Mouse (Mus musculus): Measurements from ENCODE around the gene Gpc6.

The Gpc6 gene

GRCm38 (mm10) chr14:116987341-116987740 lies 62.2 kb downstream of the Gpc6 start:
- no peak for DNase-seq (ENCODE audit: low read depth, low spot score)
- Histone ChIP-seq H3K36me3 (ENCODE audit: control insufficient read depth, insufficient read depth, low read length, poor library complexity, severe bottlenecking) (no peaks in the 10 kb centered on the region), H3K27me3 (ENCODE audit: control insufficient read depth, insufficient read depth, low read length, poor library complexity, severe bottlenecking) (no peaks in the 10 kb centered on the region)

GRCm38 (mm10) chr14:117000376-117000775 lies 75.3 kb downstream of the Gpc6 start:
- no peaks in the 10 kb centered on the region for H3K36me3 ChIP-seq (ENCODE audit: control insufficient read depth, insufficient read depth, low read length, poor library complexity, severe bottlenecking)
- no peaks in the 10 kb centered on the region for H3K27me3 ChIP-seq (ENCODE audit: control insufficient read depth, insufficient read depth, low read length, poor library complexity, severe bottlenecking)
- no peak for DNase-seq (ENCODE audit: low read depth, low spot score)

DNA sequence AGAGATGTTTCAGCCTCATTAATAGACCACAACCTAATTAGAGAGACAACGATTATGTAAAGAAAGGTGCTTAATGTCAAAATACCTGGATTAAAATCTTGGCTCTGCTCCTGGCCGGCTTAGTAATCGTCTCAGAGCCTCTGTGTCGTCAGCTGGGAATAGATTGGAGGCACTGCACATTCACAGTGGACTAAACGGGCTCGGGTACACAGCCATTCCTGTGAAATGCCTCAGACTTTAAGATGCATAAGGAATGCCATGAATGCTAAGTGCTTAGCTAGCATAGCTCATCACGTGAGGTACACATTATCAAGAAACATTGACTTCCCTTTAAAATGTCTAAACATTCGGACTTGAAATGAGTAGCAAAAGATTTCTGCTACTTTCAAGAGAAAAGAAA lies 77.2 kb downstream of the Gpc6 start:
- Histone ChIP-seq H3K27me3 (ENCODE audit: control insufficient read depth, insufficient read depth, low read length, poor library complexity, severe bottlenecking) (no peaks in the 10 kb centered on the region), H3K36me3 (ENCODE audit: control insufficient read depth, insufficient read depth, low read length, poor library complexity, severe bottlenecking) (no peaks in the 10 kb centered on the region)
- DNase-seq (ENCODE audit: low read depth, low spot score), result no peak

- no peak for DNase-seq (ENCODE audit: low read depth, low spot score)
Measured at GRCm38 (mm10) chr14:117008781-117009180, 83.7 kb downstream of the Gpc6 start.

GRCm38 (mm10) chr14:117012969-117013368 lies 87.9 kb downstream of the Gpc6 start:
- no peak for DNase-seq (ENCODE audit: low read depth, low spot score)
- H3K36me3 ChIP-seq (ENCODE audit: control insufficient read depth, insufficient read depth, low read length, poor library complexity, severe bottlenecking), result no peaks in the 10 kb centered on the region
- H3K27me3 ChIP-seq (ENCODE audit: control insufficient read depth, insufficient read depth, low read length, poor library complexity, severe bottlenecking), result no peaks in the 10 kb centered on the region

More at GRCm38 (mm10) chr14:117008781-117009180, 83.7 kb downstream of the Gpc6 start:
- H3K36me3 ChIP-seq (ENCODE audit: control insufficient read depth, insufficient read depth, low read length, poor library complexity, severe bottlenecking), result no peaks in the 10 kb centered on the region
- no peaks in the 10 kb centered on the region for H3K27me3 ChIP-seq (ENCODE audit: control insufficient read depth, insufficient read depth, low read length, poor library complexity, severe bottlenecking)

GRCm38 (mm10) chr14:117013554-117014117 lies 88.5 kb downstream of the Gpc6 start:
- no peaks in the 10 kb centered on the region for H3K27me3 ChIP-seq (ENCODE audit: control insufficient read depth, insufficient read depth, low read length, poor library complexity, severe bottlenecking)
- no peaks in the 10 kb centered on the region for H3K36me3 ChIP-seq (ENCODE audit: control insufficient read depth, insufficient read depth, low read length, poor library complexity, severe bottlenecking)
- no peak for DNase-seq (ENCODE audit: low read depth, low spot score)

DNA sequence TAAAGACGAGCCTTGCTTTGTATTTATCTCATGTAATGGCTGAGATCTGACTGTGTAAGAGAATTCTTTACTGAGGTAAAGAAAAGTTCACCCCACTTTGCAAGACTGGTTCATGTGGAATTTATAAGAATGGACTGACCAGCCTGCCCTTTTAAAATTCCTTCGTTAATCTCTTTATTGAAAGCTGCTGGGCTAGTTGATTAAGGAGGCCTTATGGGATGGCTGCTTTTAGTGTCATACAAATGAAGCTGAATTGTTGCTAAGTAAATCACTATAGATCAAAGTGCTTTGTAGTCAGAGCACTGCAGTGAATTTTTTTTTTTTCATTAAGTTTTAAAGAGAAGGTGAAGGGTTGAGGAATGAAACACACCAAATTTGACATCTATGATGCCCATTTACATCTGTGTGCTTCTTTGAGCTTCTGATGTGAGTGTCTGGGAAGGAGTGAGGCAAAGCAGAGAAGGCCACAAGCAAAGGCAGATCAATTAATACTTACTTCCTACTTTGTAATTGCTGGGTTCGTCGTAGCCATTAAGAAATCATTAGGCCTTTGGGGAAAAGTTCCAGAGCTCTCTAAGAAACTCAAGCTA lies 90.3 kb downstream of the Gpc6 start:
- Histone ChIP-seq H3K36me3 (ENCODE audit: control insufficient read depth, insufficient read depth, low read length, poor library complexity, severe bottlenecking) (no peaks in the 10 kb centered on the region), H3K27me3 (ENCODE audit: control insufficient read depth, insufficient read depth, low read length, poor library complexity, severe bottlenecking) (no peaks in the 10 kb centered on the region)
- DNase-seq (ENCODE audit: low read depth, low spot score), result no peak

DNA sequence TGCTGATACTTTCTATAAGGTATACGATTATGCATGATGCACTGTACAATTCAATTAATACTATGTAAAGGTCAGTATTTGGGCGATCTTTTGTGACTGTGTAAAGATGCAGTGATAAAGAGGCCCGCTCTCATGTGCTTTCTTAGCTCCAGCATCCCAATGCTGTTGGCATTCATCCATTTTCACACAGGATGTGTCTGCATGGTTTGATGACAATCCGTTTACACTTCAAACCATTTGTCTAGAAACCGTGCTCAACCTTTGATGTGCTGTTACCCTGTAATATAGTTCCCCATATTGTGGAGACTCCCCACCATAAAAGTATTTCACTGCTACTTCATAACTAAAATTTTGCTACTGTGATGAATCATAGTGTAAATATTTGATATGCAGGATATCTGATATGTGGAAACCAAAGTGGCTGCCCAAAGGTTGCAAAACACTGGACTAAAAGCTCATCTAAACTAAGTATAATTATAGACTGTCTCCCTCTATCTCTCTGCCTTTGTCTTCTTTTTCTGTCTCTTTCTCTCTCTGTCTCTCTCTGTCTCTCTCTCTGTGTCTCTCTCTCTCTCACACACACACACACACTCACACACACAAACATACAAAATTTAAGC lies 97.2 kb downstream of the Gpc6 start:
- DNase-seq (ENCODE audit: low read depth, low spot score), result no peak
- Histone ChIP-seq H3K36me3 (ENCODE audit: control insufficient read depth, insufficient read depth, low read length, poor library complexity, severe bottlenecking) (no peaks in the 10 kb centered on the region), H3K27me3 (ENCODE audit: control insufficient read depth, insufficient read depth, low read length, poor library complexity, severe bottlenecking) (no peaks in the 10 kb centered on the region)

DNA sequence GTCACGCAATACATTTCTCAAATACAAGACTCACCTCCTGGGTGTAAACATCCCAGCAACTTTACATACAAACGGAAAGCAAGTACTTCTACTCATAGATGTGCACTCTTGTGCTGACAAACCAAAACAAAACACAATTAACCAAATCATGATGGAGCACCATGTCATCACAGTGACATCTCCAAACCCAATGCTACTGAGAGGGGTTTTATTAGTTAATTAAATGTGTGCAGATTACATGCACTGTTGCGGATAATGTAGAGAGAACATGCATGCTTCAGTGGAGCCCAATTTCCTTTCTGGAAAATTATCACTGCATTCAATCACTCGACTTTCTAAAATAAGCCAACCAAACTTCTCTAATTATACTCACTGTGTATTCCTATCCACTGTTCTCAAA lies 109.0 kb downstream of the Gpc6 start:
- Histone ChIP-seq H3K27me3 (ENCODE audit: control insufficient read depth, insufficient read depth, low read length, poor library complexity, severe bottlenecking) (no peaks in the 10 kb centered on the region), H3K36me3 (ENCODE audit: control insufficient read depth, insufficient read depth, low read length, poor library complexity, severe bottlenecking) (no peaks in the 10 kb centered on the region)
- no peak for DNase-seq (ENCODE audit: low read depth, low spot score)

DNA sequence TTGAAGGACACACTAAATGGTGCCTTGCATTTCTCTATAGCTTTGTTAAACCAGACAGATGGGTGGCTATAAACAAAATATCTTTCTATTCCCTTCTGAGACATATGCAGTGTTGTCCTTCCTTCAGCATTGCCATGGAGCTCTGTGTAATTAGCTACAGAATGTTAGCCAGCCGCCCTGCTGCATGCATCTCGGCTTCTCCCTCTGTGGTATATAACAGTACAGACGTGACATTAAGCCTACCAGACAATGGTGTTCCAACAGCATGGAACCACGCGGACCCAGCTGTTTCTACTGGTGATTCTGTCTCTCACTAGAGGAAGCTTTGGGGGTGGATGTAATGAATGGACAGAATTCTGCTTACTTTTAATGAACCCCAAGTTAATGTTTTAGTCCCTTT lies 115.9 kb downstream of the Gpc6 start:
- DNase-seq (ENCODE audit: low read depth, low spot score), result no peak
- H3K36me3 ChIP-seq (ENCODE audit: control insufficient read depth, insufficient read depth, low read length, poor library complexity, severe bottlenecking), result no peaks in the 10 kb centered on the region
- H3K27me3 ChIP-seq (ENCODE audit: control insufficient read depth, insufficient read depth, low read length, poor library complexity, severe bottlenecking), result no peaks in the 10 kb centered on the region

- no peak for DNase-seq (ENCODE audit: low read depth, low spot score)
- Histone ChIP-seq H3K27me3 (ENCODE audit: control insufficient read depth, insufficient read depth, low read length, poor library complexity, severe bottlenecking) (no peaks in the 10 kb centered on the region), H3K36me3 (ENCODE audit: control insufficient read depth, insufficient read depth, low read length, poor library complexity, severe bottlenecking) (no peaks in the 10 kb centered on the region)
Measured at GRCm38 (mm10) chr14:117048951-117049350, 123.8 kb downstream of the Gpc6 start.

- DNase-seq (ENCODE audit: low read depth, low spot score), result no peak
- no peaks in the 10 kb centered on the region for H3K36me3 ChIP-seq (ENCODE audit: control insufficient read depth, insufficient read depth, low read length, poor library complexity, severe bottlenecking)
- H3K27me3 ChIP-seq (ENCODE audit: control insufficient read depth, insufficient read depth, low read length, poor library complexity, severe bottlenecking), result no peaks in the 10 kb centered on the region
Measured at GRCm38 (mm10) chr14:117050877-117051276, 125.8 kb downstream of the Gpc6 start.

DNA sequence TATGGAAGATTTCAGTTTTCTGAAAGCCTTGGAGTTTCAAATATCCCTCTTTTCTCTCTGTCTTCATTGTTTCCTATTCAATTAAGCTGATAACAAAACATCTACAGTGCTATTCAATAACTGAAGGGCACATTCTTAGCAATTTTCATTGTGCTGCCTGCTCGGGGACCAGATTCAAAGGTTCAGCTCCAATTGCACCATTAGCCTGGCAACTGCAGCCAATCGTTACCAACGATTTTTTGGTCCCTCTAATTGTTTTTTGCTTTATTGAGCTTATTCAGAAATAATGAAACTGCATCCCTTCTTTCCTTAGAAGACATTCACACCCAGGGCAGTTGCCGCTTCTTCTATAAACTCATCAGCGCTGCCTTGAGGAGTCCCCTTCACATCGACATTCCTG lies 128.2 kb downstream of the Gpc6 start:
- H3K27me3 ChIP-seq (ENCODE audit: control insufficient read depth, insufficient read depth, low read length, poor library complexity, severe bottlenecking), result no peaks in the 10 kb centered on the region

GRCm38 (mm10) chr14:117055134-117055533 lies 130.0 kb downstream of the Gpc6 start:
- DNase-seq (ENCODE audit: low read depth, low spot score), result no peak
- Histone ChIP-seq H3K27me3 (ENCODE audit: control insufficient read depth, insufficient read depth, low read length, poor library complexity, severe bottlenecking) (no peaks in the 10 kb centered on the region), H3K36me3 (ENCODE audit: control insufficient read depth, insufficient read depth, low read length, poor library complexity, severe bottlenecking) (no peaks in the 10 kb centered on the region)

More for the DNA sequence above, 128.2 kb downstream of the Gpc6 start:
- no peak for DNase-seq (ENCODE audit: low read depth, low spot score)
- no peaks in the 10 kb centered on the region for H3K36me3 ChIP-seq (ENCODE audit: control insufficient read depth, insufficient read depth, low read length, poor library complexity, severe bottlenecking)

GRCm38 (mm10) chr14:117061078-117061477 lies 136.0 kb downstream of the Gpc6 start:
- DNase-seq (ENCODE audit: low read depth, low spot score), result no peak
- no peaks in the 10 kb centered on the region for H3K36me3 ChIP-seq (ENCODE audit: control insufficient read depth, insufficient read depth, low read length, poor library complexity, severe bottlenecking)

More at GRCm38 (mm10) chr14:117061078-117061477, 136.0 kb downstream of the Gpc6 start:
- no peaks in the 10 kb centered on the region for H3K27me3 ChIP-seq (ENCODE audit: control insufficient read depth, insufficient read depth, low read length, poor library complexity, severe bottlenecking)

Data from splenic B cell, adult 2 months (primary cell).